Mouse (Mus musculus): Measurements from ENCODE around the gene Irs2. TPM values are rescaled to one million over a fixed set of nuclear protein-coding genes. Genes with fewer than 3 reads are reported as not detected.
A peak's percentile ranks its signal among the peaks of the same experiment; 100 is the strongest.

The Irs2 gene
- total RNA-seq, 2 experiments from 2014 or later = 67.1 to 111 TPM

DNA sequence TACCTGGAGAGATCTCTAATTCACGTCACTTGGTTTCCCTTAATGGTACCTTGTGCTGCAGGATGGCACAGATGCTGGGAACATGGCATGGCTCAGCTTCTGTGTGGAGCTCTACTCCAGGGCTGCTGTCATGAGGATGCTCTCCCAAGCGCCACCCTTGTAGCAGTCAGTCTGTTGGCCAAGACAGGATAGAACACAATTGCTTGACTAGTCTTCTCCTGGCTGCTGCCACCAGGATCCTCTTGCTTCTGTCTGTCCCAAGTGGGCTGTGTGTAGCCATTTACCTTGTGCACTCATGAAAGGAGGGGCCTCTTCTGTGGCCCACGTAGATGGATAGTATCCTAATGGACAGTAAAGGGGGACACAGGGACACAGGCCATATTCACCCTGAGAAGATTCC is 28.5 kb upstream of the Irs2 start:
- intact Hi-C loops (cut with DNase I) = no loop called here
- Histone ChIP-seq H3K4me3 (no peak overlapping the region), H3K27ac (no peak overlapping the region)
- DNase-seq (ENCODE audit: extremely low spot score in 1 of 2, low spot score in 2 of 2) = no peak
- TF ChIP-seq CTCF (IDR thresholded peaks at IDR 0.05) = no peak

DNA sequence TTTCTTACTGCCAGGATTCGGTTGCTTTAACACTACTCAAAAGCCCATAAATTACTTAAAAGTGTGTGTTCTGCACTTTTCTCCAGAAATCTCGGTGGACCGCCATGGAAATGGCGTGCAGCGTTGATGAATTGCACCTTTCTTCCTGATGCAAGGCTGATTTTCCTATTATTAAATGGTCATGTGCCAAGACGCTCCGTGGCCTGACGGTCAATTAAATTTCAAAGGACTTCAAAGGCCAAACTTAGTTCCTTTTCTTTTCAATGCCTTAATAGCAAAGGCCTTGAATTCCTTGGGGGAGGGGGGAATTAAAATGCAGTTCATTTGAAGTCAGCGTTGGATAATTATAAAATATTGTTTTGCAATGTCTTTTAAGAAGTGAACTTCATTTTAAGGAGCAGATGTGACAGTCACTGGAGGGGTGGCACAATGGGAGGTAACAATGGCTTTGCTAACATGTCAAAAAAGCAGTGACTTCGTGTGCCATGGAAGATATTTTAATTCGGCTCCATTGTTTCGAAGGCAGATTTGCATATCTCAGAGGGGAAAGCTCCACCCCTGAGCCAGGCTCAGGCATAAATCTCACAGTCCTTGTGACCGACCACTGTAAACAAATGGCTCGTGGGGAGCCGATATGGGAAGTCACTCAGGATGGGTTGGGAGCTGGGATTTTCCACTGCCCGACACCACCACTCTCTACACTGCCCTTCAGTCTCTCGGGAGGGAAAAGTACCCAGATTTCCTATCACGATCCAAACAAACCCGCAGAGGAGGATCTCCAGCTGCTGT is 27.6 kb upstream of the Irs2 start:
- H3K27ac ChIP-seq = no peak overlapping the region
- no peak for DNase-seq (ENCODE audit: extremely low spot score in 1 of 2, low spot score in 2 of 2)
- intact Hi-C loops (cut with DNase I) = no loop called here
- no peak for TF ChIP-seq CTCF (IDR thresholded peaks at IDR 0.05)
- H3K4me3 ChIP-seq = no peak overlapping the region

DNA sequence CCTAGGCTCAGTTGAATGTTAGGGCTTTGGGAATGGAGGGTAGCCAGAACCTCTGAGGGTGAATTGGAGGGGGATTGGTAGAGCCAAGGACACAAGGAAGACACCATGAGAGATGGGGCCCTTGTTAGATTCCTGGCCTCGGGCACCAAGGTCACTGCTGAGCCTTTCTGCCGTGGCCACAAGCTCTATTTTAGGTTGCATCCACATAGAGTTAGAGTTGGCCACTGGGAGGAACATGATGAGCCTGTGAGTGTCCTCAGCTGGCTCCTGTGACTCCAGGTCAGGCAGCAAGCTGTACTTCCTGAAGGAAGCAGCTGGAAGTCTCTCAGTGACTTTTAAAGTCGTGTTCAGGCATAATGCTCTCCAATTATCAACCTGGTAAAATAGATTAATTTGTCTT is 16.6 kb upstream of the Irs2 start:
- DNase-seq (ENCODE audit: extremely low spot score in 1 of 2, low spot score in 2 of 2) = no peak
- Histone ChIP-seq H3K4me3 (no peak overlapping the region), H3K27ac (no peak overlapping the region)
- intact Hi-C loops (cut with DNase I) = no loop called here
- no peak for TF ChIP-seq CTCF (IDR thresholded peaks at IDR 0.05)

DNA sequence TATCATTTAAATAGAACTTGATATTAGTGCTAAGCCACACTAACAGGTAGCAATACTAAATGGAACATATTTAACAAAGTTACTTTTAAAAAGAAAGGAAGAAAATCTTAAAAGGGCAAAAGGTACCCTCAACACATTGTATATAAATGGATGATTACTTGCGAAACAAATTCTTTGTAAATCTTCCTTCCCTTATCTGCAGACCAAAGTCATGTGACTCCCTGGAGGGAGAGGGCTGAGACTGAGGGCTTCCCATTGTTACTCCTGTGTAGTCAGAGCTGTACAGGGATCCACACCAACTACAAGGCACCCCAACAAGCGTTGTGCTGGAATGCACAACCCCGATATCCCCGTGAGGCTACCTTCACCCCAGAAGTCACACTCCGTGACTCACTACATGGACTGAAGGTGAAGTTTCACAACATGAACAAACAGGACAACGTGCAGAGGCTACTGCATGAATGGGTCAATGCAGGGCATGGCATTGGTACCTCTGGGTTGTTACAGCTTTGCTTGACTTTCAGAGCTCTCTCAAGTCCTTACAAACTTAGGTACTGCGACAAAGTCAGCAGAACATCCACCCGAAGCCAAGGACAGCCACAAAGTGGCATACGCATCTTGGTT is 12.8 kb upstream of the Irs2 start:
- no peak for TF ChIP-seq CTCF (IDR thresholded peaks at IDR 0.05)
- Histone ChIP-seq H3K4me3 (no peak overlapping the region), H3K27ac (no peak overlapping the region)
- intact Hi-C loops (cut with DNase I) = no loop called here
- no peak for DNase-seq (ENCODE audit: extremely low spot score in 1 of 2, low spot score in 2 of 2)

DNA sequence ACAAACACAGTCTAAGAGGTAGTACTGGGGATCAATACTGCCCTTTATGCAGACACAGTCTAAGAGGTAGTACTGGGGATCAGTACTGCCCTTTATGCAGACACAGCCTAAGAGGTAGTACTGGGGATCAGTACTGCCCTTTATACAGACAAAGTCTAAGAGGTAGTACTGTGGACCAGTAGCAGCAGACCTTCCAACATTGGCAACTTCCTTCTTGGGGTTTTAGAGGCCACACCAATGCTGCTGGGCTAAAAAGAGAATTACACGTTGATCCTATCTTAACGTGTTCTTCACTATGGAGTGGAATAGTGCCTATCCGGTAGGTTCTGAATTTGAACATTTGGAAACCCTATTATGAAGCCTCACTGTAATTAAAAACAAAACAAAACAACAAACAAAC is 7.4 kb upstream of the Irs2 start:
- DNase-seq (ENCODE audit: extremely low spot score in 1 of 2, low spot score in 2 of 2) = no peak
- Histone ChIP-seq H3K4me3 (no peak overlapping the region), H3K27ac (no peak overlapping the region)
- TF ChIP-seq CTCF (IDR thresholded peaks at IDR 0.05) = no peak
- intact Hi-C loops (cut with DNase I) = loop anchor here (2.0 to 10.0 kb wide), 3 partner anchors 67 to 1041 kb away; partner anchors contain the start of genes Abhd13 and Lig4

DNA sequence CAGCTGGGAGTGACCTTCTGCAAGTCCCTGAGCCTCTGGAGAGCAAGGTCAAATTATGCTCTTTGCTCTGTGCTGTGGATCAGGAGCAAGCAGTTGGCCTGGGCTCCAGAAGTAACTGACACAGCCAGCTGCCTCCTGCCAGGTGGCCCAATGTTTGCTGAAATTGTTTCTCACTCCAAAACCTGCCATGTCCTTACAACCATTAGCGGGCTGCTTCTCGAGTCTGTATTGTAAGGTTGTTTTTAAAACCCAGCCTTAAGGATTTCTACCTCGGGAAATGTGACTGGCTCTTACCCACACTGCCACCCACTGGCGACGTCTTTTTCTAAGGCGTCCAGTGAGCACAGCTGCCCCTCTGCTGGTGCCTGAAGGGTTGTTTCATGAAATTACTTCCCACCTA is 5.0 kb upstream of the Irs2 start:
- DNase-seq (ENCODE audit: extremely low spot score in 1 of 2, low spot score in 2 of 2) = peak; percentile 63 to 68
- intact Hi-C loops (cut with DNase I) = loop anchor here (1.0 to 10.0 kb wide), 3 partner anchors 160 to 1038 kb away; partner anchors contain the start of genes Abhd13 and Lig4

DNA sequence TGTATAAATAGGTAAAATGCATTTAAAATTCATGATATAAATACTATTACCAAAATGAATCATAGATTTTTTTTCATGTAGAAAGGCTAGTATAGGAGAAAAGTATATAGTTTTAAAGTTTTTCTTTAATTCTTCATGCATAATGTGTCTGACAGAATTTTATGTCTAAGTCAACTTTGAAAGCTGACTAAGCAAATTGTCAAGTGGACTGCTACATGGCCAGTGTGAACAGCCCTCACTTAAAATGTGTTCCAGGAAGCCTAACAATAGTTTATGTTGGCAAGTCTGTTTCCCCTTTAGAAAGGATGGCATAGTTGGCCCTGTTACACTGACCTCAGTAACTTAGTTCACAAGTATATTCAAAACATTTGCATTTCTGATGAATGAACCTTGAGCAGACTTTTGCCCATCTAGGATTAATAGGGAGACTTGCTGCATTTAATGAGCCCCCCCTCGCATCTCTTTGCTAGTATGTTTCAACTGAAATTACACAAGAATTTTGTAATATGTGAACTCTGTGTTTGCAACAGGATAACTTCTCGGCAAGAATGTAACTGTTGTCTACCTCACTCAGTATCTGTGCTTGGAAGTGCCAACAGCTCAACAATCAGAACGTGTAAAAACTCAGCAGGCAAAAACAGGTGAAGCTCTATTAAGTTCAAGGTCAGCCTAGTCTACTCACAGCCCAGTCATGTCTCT is 3.7 kb upstream of the Irs2 start:
- no peak for TF ChIP-seq CTCF (IDR thresholded peaks at IDR 0.05)
- Histone ChIP-seq H3K27ac (no peak overlapping the region), H3K4me3 (no peak overlapping the region)
- intact Hi-C loops (cut with DNase I) = loop anchor here (2.0 to 10.0 kb wide), 2 partner anchors 161 to 1037 kb away; partner anchors contain the start of genes Abhd13 and Lig4
- DNase-seq (ENCODE audit: extremely low spot score in 1 of 2, low spot score in 2 of 2) = no peak

More for the DNA sequence above, 5.0 kb upstream of the Irs2 start:
- peak; percentile 78 for TF ChIP-seq CTCF (IDR thresholded peaks at IDR 0.05)
- Histone ChIP-seq H3K27ac (no peak overlapping the region), H3K4me3 (no peak overlapping the region)

DNA sequence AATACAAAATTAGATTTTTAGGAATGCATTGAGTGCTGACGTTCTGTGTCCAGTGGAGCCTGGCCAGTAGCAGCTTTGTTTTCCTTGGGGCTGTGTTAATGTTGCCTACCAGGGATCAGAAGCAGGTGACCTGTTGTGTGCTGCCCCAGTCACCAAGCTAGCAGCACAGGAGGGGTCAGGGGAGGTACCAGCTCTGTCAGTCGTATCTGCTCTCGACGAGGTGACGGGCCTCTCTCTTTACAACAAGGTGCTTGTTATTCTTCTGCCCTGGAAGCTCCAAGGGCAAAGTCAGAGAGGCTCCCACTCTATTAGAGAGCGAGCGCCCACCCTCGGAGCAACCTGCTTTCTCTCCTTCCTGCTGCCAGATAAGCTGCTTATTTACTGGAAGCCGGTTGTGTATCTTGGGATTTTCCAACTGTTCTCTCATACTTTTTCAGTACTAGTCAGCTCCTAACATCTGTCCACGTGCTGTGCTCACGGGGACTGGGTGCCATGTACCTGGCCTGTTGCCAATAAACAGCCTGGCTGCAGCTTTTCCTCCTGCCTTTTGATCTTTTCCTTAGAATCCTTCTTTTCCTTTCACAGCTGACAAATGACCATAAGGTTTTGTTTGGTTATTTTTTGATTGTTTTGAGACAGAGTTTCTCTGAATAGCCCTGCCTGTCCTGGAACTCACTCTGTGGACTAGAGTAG is 2.8 kb upstream of the Irs2 start:
- intact Hi-C loops (cut with DNase I) = loop anchor here (10.0 kb wide), 1 partner anchor 1036 kb away; the partner anchor contains the start of genes Abhd13 and Lig4
- no peak for TF ChIP-seq CTCF (IDR thresholded peaks at IDR 0.05)
- Histone ChIP-seq H3K4me3 (no peak overlapping the region), H3K27ac (no peak overlapping the region; the same call in 1 of the 2 replicates)
- no peak for DNase-seq (ENCODE audit: extremely low spot score in 1 of 2, low spot score in 2 of 2)

DNA sequence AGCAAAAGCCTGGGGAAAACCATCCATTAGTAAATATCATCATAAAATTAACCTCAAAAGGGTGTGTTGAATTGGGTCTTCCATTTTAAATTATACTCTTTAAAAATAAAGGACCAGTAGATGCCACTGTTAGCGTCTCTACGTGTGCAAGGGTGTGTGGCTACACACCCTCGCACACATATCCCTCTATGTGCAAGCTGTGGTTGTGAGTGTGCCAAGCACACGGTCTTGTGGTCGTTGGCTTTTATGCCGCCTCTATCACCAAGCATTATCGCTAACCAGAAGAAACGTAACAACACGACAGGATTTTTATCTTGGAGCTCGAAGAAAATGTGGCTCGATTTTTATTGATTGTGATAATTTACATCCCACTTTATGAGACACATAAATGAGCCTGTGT is 2.1 kb upstream of the Irs2 start:
- Histone ChIP-seq H3K4me3 (no peak overlapping the region), H3K27ac (peak overlapping the region; percentile 98)
- no peak for TF ChIP-seq CTCF (IDR thresholded peaks at IDR 0.05)
- DNase-seq (ENCODE audit: extremely low spot score in 1 of 2, low spot score in 2 of 2) = no peak
- intact Hi-C loops (cut with DNase I) = loop anchor here (10.0 kb wide), 1 partner anchor 1036 kb away; the partner anchor contains the start of genes Abhd13 and Lig4

DNA sequence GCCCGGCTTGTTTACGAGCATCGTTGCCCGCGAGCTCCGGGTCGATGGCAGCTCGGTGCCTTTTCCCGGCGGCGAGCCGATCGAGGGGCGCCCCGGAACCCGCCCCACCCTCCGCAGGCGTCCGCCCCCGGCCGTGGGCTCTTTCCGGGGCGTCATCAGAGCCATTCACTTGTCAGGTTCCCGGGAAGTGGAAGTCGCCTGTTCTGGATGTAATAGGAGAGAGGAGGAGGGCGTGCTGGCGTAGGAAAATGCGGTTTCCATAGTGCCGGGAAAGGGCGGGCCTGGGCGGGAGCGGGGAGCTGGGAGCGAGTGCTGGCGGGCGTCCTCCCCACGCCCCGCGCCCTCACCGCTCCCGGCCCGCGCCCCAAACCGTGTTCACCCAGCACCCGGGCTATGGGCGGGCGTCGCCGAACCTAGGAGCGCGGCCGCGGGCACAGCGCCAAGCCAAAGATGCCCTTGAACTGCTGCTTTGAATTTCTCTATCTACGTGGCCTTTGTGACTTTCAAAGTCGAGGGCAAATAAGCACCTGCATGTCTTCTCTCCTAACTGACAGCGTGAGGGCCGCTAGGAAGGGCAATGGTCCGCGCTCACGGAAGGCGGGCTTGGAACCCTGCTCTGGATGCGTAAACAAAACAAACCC is 1.3 kb upstream of the Irs2 start:
- no peak for TF ChIP-seq CTCF (IDR thresholded peaks at IDR 0.05)
- DNase-seq (ENCODE audit: extremely low spot score in 1 of 2, low spot score in 2 of 2) = peak in 1 of 2 experiments; percentile 79
- peak overlapping the region; percentile 75 for H3K4me3 ChIP-seq
- peak overlapping the region; percentile 98 for H3K27ac ChIP-seq
- intact Hi-C loops (cut with DNase I) = loop anchor here (1.0 to 10.0 kb wide), 4 partner anchors 178 to 1035 kb away; partner anchors contain the start of genes Abhd13 and Lig4
